8 mouse cellular contexts compared by ENCODE assay signal in genomic region chr17:26602371-26602885, GRCm38 (mm10). TPM values are rescaled to one million over a fixed set of nuclear protein-coding genes. Genes with fewer than 3 reads are reported as not detected.
DNase-seq lines count a peak whose midpoint lies in the region; ATAC-seq and TF ChIP-seq lines count a peak whose summit lies in the region.

No protein-coding gene starts in this region.

- no peak overlapping the region for H3K27ac ChIP-seq in ES-E14 (ENCODE audit: insufficient read depth, low read depth, low read length, poor library complexity, severe bottlenecking)
- 0 out of 2 replicates have a peak overlapping the region, but pooled peaks have one; percentile 53 for H3K27ac ChIP-seq in forebrain, embryonic 16.5 days (ENCODE audit: low read length)
- peak overlapping the region; percentile 52 for H3K27ac ChIP-seq in hindbrain, postnatal 0 days
- H3K27ac ChIP-seq in liver, embryonic 15.5 days (replicated peaks) = peak overlapping the region; percentile 56

- H3K9ac ChIP-seq in ES-E14 (ENCODE audit: insufficient read depth, low read depth, low read length, poor library complexity, severe bottlenecking) = 0 out of 2 replicates have a peak overlapping the region, but pooled peaks have one; percentile 1
- H3K9ac ChIP-seq in forebrain, embryonic 16.5 days (replicated peaks; ENCODE audit: low read depth, low read length) = no peak overlapping the region
- no peak overlapping the region for H3K9ac ChIP-seq in hindbrain, postnatal 0 days (replicated peaks; ENCODE audit: low read length)
- no peak overlapping the region for H3K9ac ChIP-seq in liver, embryonic 15.5 days

- no peaks in the 10 kb centered on the region for H3K9me3 ChIP-seq in ES-E14 (ENCODE audit: control insufficient read depth, insufficient read depth, low read depth, low read length)
- H3K9me3 ChIP-seq in forebrain, embryonic 16.5 days (ENCODE audit: control insufficient read depth, low read length) = no peaks in the 10 kb centered on the region
- no peaks in the 10 kb centered on the region for H3K9me3 ChIP-seq in hindbrain, postnatal 0 days (ENCODE audit: low read length)
- H3K9me3 ChIP-seq in liver, embryonic 15.5 days (replicated peaks) = no peaks in the 10 kb centered on the region

- no peak overlapping the region for H3K4me2 ChIP-seq in forebrain, embryonic 16.5 days (ENCODE audit: low read length)
- no peak overlapping the region for H3K4me2 ChIP-seq in hindbrain, postnatal 0 days (ENCODE audit: low read depth, low read length)
- H3K4me2 ChIP-seq in liver, embryonic 15.5 days = no peak overlapping the region

- H3K36me3 ChIP-seq in ES-E14 (ENCODE audit: control insufficient read depth, insufficient read depth, low read length, poor library complexity, severe bottlenecking) = no peaks in the 10 kb centered on the region
- no peaks in the 10 kb centered on the region for H3K36me3 ChIP-seq in forebrain, embryonic 16.5 days (ENCODE audit: control insufficient read depth, insufficient read depth)
- no peaks in the 10 kb centered on the region for H3K36me3 ChIP-seq in hindbrain, postnatal 0 days (ENCODE audit: insufficient read depth, low read length)
- H3K36me3 ChIP-seq in liver, embryonic 15.5 days (replicated peaks) = no peaks in the 10 kb centered on the region

- H3K4me3 ChIP-seq in ES-E14 (ENCODE audit: insufficient read depth in 1 of 2, low read depth in 1 of 2, low read length in 2 of 2, poor library complexity in 1 of 2, severe bottlenecking in 1 of 2) = no peak overlapping the region
- no peak overlapping the region for H3K4me3 ChIP-seq in forebrain, embryonic 16.5 days (replicated peaks; ENCODE audit: low read length)
- H3K4me3 ChIP-seq in hindbrain, postnatal 0 days (ENCODE audit: low read length) = no peak overlapping the region
- no peak overlapping the region for H3K4me3 ChIP-seq in liver, embryonic 15.5 days (replicated peaks)

- H3K4me1 ChIP-seq in ES-E14 (ENCODE audit: control insufficient read depth in 2 of 2, insufficient read depth in 2 of 2, low read length in 2 of 2, poor library complexity in 1 of 2) = peaks cover 14 to 31% of the 10 kb centered on the region in 2 experiments
- no peaks in the 10 kb centered on the region for H3K4me1 ChIP-seq in forebrain, embryonic 16.5 days (replicated peaks; ENCODE audit: control insufficient read depth, insufficient read depth, low read length)
- peaks cover 12% of the 10 kb centered on the region for H3K4me1 ChIP-seq in hindbrain, postnatal 0 days (ENCODE audit: insufficient read depth, low read length)
- H3K4me1 ChIP-seq in liver, embryonic 15.5 days (replicated peaks) = peaks cover 33% of the 10 kb centered on the region

- in situ Hi-C loops in ES-E14 (cut with MboI; ENCODE audit: low sequenced_read_pairs in 2 of 2, unreplicated experiment in 2 of 2) = no loop called here

- no peak for ATAC-seq in forebrain, embryonic 16.5 days
- no peak for ATAC-seq in hindbrain, postnatal 0 days
- ATAC-seq in liver, embryonic 15.5 days (ENCODE audit: insufficient read depth) = peak; percentile 52

- WGBS in forebrain, embryonic 16.5 days = 76% methylated on average over 12 of the region's 12 CpGs
- 55% methylated on average over 12 of the region's 12 CpGs for WGBS in hindbrain, postnatal 0 days
- 77% methylated on average over 12 of the region's 12 CpGs for WGBS in liver, embryonic 15.5 days (ENCODE audit: insufficient replicate concordance)

- peak; percentile 68 for DNase-seq in adrenal gland, adult 2 months
- no peak for DNase-seq in adrenal gland, postnatal 4 days (ENCODE audit: low spot score in 2 of 2)
- no peak for DNase-seq in ES-E14 (ENCODE audit: low read depth, low spot score)
- peak; percentile 34 for DNase-seq in hindbrain, postnatal 0 days (ENCODE audit: low spot score)
- DNase-seq in right cerebral cortex, adult 2 months (ENCODE audit: low spot score in 2 of 2) = no peak
- no peak for DNase-seq in left cerebral cortex, adult 18-20 months (ENCODE audit: low spot score in 2 of 2)

- H3K27me3 ChIP-seq in forebrain, embryonic 16.5 days (replicated peaks; ENCODE audit: control insufficient read depth, insufficient read depth, low read length) = no peaks in the 10 kb centered on the region
- no peaks in the 10 kb centered on the region for H3K27me3 ChIP-seq in hindbrain, postnatal 0 days (ENCODE audit: insufficient read depth, low read length)
- H3K27me3 ChIP-seq in liver, embryonic 15.5 days = no peaks in the 10 kb centered on the region

- TF ChIP-seq CTCF in hindbrain, postnatal 0 days (IDR thresholded peaks at IDR 0.05; ENCODE audit: low read depth) = no peak

TF ChIP-seq in ES-E14, 5 proteins besides CTCF, POLR2A, EP300 and RAD21:
- TF ChIP-seq CHD2 (IDR thresholded peaks at IDR 0.05; ENCODE audit: low read depth, low read length) (no peak), ZC3H11A (IDR thresholded peaks at IDR 0.05; ENCODE audit: borderline replicate concordance, low read depth, low read length) (no peak), MAFK (IDR thresholded peaks at IDR 0.05; ENCODE audit: insufficient read depth, low read depth, low read length) (no peak), HCFC1 (IDR thresholded peaks at IDR 0.05; ENCODE audit: borderline replicate concordance, insufficient read depth, low read length) (no peak), ZNF384 (IDR thresholded peaks at IDR 0.05; ENCODE audit: low read depth, low read length) (no peak)

RNA-seq across cellular contexts. Expression of gene Dusp1, which starts 40.5 kb away (rescaled TPM):
- total RNA-seq in adrenal gland, adult 2 months (2021) = 10 to 100 TPM; 33.5 to 67.7 TPM
- polyA plus RNA-seq in adrenal gland, adult 2 months (2012; rRNA removed) = 80.9 and 86.9 TPM in 2 replicates
- total RNA-seq in adrenal gland, postnatal 4 days (2021) = 10 to 100 TPM; 43.8 to 46.4 TPM
- 20.0 and 21.2 TPM in 2 replicates for total RNA-seq in ES-E14 (2012; rRNA removed)
- polyA plus RNA-seq in forebrain, embryonic 16.5 days (2015; fragmentation: Nextera tagmentation; extraction: Ambion mirVana) = 44.1 and 47.8 TPM in 2 replicates
- 50.5 and 51.4 TPM in 2 replicates for total RNA-seq in hindbrain, postnatal 0 days (2014; rRNA removed)
- 25.3 and 27.0 TPM in 2 replicates for polyA plus RNA-seq in hindbrain, postnatal 0 days (2015; fragmentation: Nextera tagmentation; extraction: Ambion mirVana)
- polyA plus RNA-seq in liver, embryonic 15.5 days (2015; fragmentation: Nextera tagmentation; extraction: Ambion mirVana) = 29.6 and 31.2 TPM in 2 replicates
- total RNA-seq in left cerebral cortex, adult 18-20 months (2021) = 10 to 100 TPM; 60.7 to 61.5 TPM

RNA-seq across cellular contexts. Expression of gene Ergic1, which starts 41.1 kb away (rescaled TPM):
- 100 to 1,000 TPM; 166 to 170 TPM for total RNA-seq in adrenal gland, adult 2 months (2021)
- polyA plus RNA-seq in adrenal gland, adult 2 months (2012; rRNA removed) = 132 and 156 TPM in 2 replicates
- 100 to 1,000 TPM; 158 to 164 TPM for total RNA-seq in adrenal gland, postnatal 4 days (2021)
- total RNA-seq in ES-E14 (2012; rRNA removed) = 97.5 and 142 TPM in 2 replicates
- 102 and 113 TPM in 2 replicates for polyA plus RNA-seq in forebrain, embryonic 16.5 days (2015; fragmentation: Nextera tagmentation; extraction: Ambion mirVana)
- 235 and 250 TPM in 2 replicates for total RNA-seq in hindbrain, postnatal 0 days (2014; rRNA removed)
- polyA plus RNA-seq in hindbrain, postnatal 0 days (2015; fragmentation: Nextera tagmentation; extraction: Ambion mirVana) = 81.2 and 93.5 TPM in 2 replicates
- 33.8 and 35.7 TPM in 2 replicates for polyA plus RNA-seq in liver, embryonic 15.5 days (2015; fragmentation: Nextera tagmentation; extraction: Ambion mirVana)
- total RNA-seq in left cerebral cortex, adult 18-20 months (2021) = 100 to 1,000 TPM; 150 to 155 TPM

Comparison
In these comparisons a context has a peak if more than half of its experiments do, and no peak if none do; other contexts are left out.
1. DNase-seq: peak in adrenal gland, adult 2 months (single experiment) and hindbrain, postnatal 0 days (single experiment); none in adrenal gland, postnatal 4 days (0 of 2), ES-E14 (single experiment), right cerebral cortex, adult 2 months (0 of 2) and left cerebral cortex, adult 18-20 months (0 of 2).